Mouse (Mus musculus) embryonic facial prominence, embryonic 14.5 days (tissue): ENCODE data around the gene Gm20388. TPM values are rescaled to one million over a fixed set of nuclear protein-coding genes. Genes with fewer than 3 reads are reported as not detected.

Experiments
- ATAC-seq: fragments of 200-750 bp; cut with Nextera tagmentation; 2 replicates; pipeline ENCODE4 v1.8.0; 2017; ENCODE audit warnings: low read depth, moderate number of reproducible peaks, moderate TSS enrichment
- DNase-seq: peaks from one replicate; pipeline ENCODE4 v3.0.0-alpha.2; 2015; ENCODE audit warnings: low spot score
- H3K27ac ChIP-seq: fragments of 300-500 bp; sonication (generic); replicated peaks from 2 replicates; pipeline ENCODE4 v1.5.1; 2014; ENCODE audit warnings: low read depth, mild to moderate bottlenecking, low read length, moderate library complexity
- H3K27me3 ChIP-seq: fragments of 300-500 bp; sonication (generic); replicated peaks from 2 replicates; pipeline ENCODE4 v1.6.1; 2014; ENCODE audit warnings: low read length; ENCODE audit not compliant: control insufficient read depth, insufficient read depth
- H3K36me3 ChIP-seq: fragments of 300-500 bp; sonication (generic); 2 replicates; pipeline ENCODE4 v1.6.1; 2014; ENCODE audit warnings: low read length, mixed read lengths; ENCODE audit not compliant: control insufficient read depth, insufficient read depth
- H3K4me1 ChIP-seq: fragments of 300-500 bp; sonication (generic); 2 replicates; pipeline ENCODE4 v1.6.1; 2014; ENCODE audit warnings: antibody characterized with exemption, low read length; ENCODE audit not compliant: control insufficient read depth, insufficient read depth
- H3K4me2 ChIP-seq: fragments of 300-500 bp; sonication (generic); 2 replicates; pipeline ENCODE4 v1.6.1; 2014; ENCODE audit warnings: low read depth, mild to moderate bottlenecking, low read length, moderate library complexity, mixed read lengths
- H3K4me3 ChIP-seq: fragments of 300-500 bp; sonication (generic); 2 replicates; pipeline ENCODE4 v1.5.1; 2014; ENCODE audit warnings: low read depth, mild to moderate bottlenecking, low read length
- H3K9ac ChIP-seq: fragments of 300-500 bp; sonication (generic); 2 replicates; pipeline ENCODE4 v1.6.1; 2014; ENCODE audit warnings: low read depth, mild to moderate bottlenecking, low read length, moderate library complexity, mixed read lengths
- H3K9me3 ChIP-seq: fragments of 300-500 bp; sonication (generic); 2 replicates; pipeline ENCODE4 v1.6.1; 2016; ENCODE audit warnings: low read length; ENCODE audit not compliant: control insufficient read depth
- WGBS: fragments of 180-500 bp; shearing (Covaris S2); extraction: QIAGEN DNeasy Blood & Tissue Kit; methylation state at CpG from one replicate; pipeline ENCODE4 v1.1.7; 2014; 5-methylcytosine and 5-hydroxymethylcytosine counted together
- polyA plus RNA-seq: library from polyadenylated mRNA; unstranded; fragments of >200 nt; fragmentation: Nextera tagmentation; extraction: Ambion mirVana; gene quantifications from 2 replicates; pipeline ENCODE4 v1.2.1, GENCODE M21; 2014

The Gm20388 gene
- polyA plus RNA-seq, 1 experiment from 2014 or later = not detected

DNA sequence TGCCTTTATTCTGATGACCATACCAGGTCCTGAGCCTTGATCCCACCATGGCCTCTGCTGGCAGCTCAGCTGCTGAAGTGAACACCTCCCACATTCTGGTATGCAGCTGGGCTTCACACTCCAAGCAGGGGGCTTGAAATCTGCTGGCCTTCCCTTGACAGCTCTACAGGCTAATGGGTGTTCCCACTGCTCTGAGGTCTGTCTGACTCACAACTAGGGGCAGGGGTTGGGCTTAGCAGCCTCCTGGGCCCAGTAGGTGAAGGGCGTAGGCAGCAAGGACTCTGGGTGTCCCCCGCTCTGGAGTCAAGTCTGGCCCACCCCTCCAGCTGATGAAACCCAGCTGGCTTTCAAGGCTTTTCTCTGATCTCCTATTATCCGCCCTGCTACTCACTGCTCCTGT, 1550.6 kb downstream of the Gm20388 start:
- DNase-seq = no peak
- ATAC-seq = no peak
- Histone ChIP-seq H3K27me3 (no peaks in the 10 kb centered on the region), H3K4me2 (no peak overlapping the region), H3K4me1 (peaks cover 6% of the 10 kb centered on the region; the same call in 1 of the 2 replicates), H3K9me3 (no peaks in the 10 kb centered on the region), H3K36me3 (no peaks in the 10 kb centered on the region), H3K4me3 (no peak overlapping the region), H3K27ac (no peak overlapping the region), H3K9ac (no peak overlapping the region)
- 63% methylated on average over 3 of the region's 3 CpGs for WGBS

DNA sequence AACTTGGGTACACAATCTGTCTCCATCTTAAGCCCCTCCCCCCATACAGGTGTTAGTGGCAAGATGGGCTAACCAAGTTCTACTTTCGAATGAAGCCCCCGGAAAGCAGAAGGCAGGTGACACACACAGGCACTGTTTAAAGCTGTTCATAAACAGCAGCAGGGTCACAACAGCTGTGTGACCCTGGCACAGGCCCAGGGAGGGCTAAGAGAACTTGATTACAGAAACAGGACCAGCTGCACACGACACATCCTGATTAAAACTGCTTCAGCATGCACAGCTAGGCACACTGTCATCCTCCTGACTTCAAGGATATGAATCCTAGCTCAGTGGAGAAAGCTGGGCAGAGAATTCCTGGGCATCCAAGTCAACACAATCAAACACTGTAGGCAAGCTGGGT, 1551.5 kb downstream of the Gm20388 start:
- Histone ChIP-seq H3K4me3 (no peak overlapping the region), H3K9me3 (no peaks in the 10 kb centered on the region), H3K27me3 (no peaks in the 10 kb centered on the region), H3K27ac (no peak overlapping the region), H3K9ac (no peak overlapping the region), H3K36me3 (no peaks in the 10 kb centered on the region), H3K4me1 (peaks cover 6% of the 10 kb centered on the region; the same call in 1 of the 2 replicates), H3K4me2 (no peak overlapping the region)
- ATAC-seq (no peak), DNase-seq (no peak)
- WGBS = 64% methylated on average over 3 of the region's 3 CpGs

DNA sequence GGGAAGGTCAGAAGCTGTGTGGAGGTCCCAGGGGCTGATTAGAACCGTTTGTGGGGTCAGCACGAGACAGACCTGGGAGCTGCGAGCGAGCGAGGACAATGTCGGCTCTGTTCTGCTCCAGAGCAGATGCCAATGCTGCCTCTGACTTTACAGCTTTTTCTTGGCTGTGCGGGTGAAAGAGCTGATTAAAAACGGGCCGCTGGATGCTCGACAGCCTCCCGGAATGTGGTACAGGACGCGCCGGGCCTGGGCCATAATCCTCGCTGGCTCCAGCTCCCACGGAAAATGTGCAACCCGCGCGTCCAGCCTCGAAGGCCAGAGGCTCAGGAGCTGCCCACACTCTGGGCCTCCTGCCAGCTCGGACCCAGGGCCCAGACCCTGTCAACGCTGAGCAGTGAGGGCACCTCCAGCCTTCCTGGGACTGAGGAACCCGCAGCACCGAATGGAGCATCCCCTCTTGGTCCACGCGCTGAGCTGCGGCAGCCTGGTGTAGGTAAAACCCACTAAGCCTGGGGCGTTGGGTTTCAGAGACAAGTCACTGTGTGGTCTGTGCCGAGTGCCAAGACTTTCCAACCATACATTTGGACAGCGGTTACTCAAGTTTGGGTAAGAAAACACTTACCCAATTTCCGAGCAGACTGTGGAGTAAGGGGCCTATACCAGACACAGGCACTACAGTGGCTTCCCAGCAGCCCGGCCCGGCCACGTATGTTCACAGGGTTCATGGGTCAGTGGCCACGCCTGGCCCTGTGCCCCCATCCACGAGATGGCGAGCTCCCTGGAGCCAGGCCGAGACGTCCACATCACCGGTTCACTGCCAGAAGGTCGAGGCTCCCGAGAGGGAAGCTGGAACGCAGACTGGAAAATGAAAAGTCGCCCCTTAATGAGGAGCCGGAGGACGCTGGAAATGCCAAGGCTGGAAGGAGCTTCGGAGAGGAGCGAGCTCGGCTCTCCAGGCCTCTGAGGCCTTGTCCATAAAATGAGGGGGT, 1557.7 kb downstream of the Gm20388 start:
- DNase-seq (peak; percentile 91), ATAC-seq (peak; percentile 87)
- 0 out of 2 replicates have a peak overlapping the region, but pooled peaks have one; percentile 14 for H3K9ac ChIP-seq
- H3K9me3 ChIP-seq = no peaks in the 10 kb centered on the region
- no peaks in the 10 kb centered on the region for H3K27me3 ChIP-seq
- H3K4me2 ChIP-seq = peak overlapping the region; percentile 6
- H3K27ac ChIP-seq = peak overlapping the region; percentile 91
- WGBS = 48% methylated on average over 49 of the region's 49 CpGs
- H3K4me3 ChIP-seq = no peak overlapping the region
- H3K36me3 ChIP-seq = no peaks in the 10 kb centered on the region
- H3K4me1 ChIP-seq = peaks cover 26% of the 10 kb centered on the region

DNA sequence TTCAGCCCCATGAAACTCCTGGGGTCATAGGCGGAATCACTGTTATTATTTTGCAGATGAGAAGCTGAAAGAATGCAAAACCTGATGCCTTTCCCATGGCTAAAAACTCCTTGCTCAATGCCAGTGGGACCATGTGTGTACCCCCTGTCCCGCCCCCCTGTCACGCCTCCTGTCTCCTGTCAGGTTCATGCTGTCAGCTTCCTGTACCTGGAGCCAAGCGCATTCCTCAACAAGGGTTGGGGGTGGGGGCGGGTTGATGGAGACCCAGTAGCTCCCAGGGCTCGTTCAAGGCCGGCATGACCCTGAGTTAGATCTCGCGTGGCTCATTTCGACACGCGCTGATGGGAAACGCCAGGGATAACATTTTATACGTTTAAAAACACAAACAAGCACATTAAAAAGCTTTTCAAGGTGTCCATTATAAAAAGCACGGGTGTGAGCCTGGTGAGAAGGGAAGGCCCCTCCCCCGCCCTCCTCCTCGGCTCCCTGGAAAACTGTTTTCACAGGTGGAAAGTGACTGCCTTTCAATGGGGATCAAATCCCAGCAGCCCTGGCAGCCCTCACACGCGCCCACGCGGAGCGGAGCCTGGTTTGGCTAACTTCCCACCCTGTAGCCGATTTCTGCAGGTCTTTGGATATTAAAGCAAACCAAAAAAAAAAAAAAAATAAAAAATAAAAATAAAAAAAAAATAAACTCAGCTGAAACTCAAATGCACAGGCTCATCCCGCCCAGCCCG, 1563.7 kb downstream of the Gm20388 start:
- H3K9me3 ChIP-seq = no peaks in the 10 kb centered on the region

DNA sequence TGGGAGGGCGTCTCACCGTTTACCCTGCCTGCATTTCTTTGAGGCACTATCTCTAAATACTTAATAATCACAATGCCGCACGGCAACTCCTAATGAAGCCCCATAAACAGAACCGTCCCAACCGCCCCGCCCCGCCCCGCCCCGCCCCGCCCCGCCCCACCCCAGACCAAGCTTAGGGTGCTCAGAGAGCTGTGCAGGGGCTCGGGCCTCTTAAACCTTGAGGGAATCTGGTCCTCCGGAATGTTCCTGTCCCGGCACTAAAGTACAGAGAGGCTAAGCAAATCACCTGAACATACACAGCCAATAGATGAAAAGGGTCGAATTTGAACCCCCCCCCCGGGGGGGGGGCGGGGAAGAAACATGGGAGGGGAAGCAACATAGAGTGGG, 1564.2 kb downstream of the Gm20388 start:
- Histone ChIP-seq H3K9me3 (no peaks in the 10 kb centered on the region), H3K4me1 (peaks cover 33% of the 10 kb centered on the region), H3K4me2 (peak overlapping the region; percentile 42), H3K27ac (no peak overlapping the region), H3K27me3 (no peaks in the 10 kb centered on the region), H3K36me3 (no peaks in the 10 kb centered on the region), H3K9ac (0 out of 2 replicates have a peak overlapping the region, but pooled peaks have one; percentile 16), H3K4me3 (peak overlapping the region; percentile 5; the same call in 1 of the 2 replicates)
- DNase-seq = no peak
- 3% methylated on average over 15 of the region's 18 CpGs for WGBS
- ATAC-seq = 0 out of 2 replicates have a peak, but pooled peaks have one; percentile 42

More for the DNA sequence above, 1563.7 kb downstream of the Gm20388 start:
- 11% methylated on average over 25 of the region's 25 CpGs for WGBS
- ATAC-seq (0 out of 2 replicates have a peak, but pooled peaks have one; percentile 69), DNase-seq (peak; percentile 56)
- no peaks in the 10 kb centered on the region for H3K27me3 ChIP-seq
- H3K27ac ChIP-seq = no peak overlapping the region; the same call in 1 of the 2 replicates
- no peaks in the 10 kb centered on the region for H3K36me3 ChIP-seq
- H3K4me3 ChIP-seq = no peak overlapping the region; the same call in 1 of the 2 replicates
- peaks cover 29% of the 10 kb centered on the region for H3K4me1 ChIP-seq
- peak overlapping the region; percentile 42 for H3K4me2 ChIP-seq
- no peak overlapping the region for H3K9ac ChIP-seq

DNA sequence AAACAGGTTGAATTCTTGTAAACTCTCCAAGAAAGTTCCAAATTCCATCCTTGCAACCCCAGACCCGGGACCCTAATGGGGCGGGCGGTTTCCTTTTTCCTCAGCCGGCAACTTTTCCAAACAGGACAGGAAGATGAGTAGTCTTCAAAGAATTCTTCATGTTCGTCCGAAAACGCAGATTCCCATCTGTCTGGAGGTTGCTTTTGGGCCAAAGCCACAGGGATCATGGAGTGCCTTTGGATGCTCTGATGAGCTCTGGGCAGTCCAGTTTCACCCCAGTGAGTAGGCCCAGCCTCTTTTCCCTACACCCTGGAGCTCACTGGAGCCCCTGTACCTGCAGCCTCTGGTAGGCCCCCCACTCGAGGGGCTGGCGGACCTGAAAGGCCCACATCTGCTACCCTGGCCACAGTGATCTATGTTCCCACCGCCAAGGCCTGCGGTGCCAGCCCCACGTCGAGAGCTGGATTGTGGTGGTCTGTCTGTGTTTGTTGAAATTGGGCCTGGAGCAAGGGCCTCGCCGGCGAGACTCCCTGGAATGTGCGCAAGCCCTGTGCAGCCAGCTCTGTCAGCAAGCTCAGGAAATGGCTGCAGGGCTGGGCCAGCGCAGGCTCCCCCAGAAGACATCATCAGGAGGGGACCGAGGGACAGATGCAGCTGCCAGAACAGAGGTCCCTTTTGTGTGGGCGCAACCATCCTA, 1567.4 kb downstream of the Gm20388 start:
- Histone ChIP-seq H3K4me2 (no peak overlapping the region), H3K27me3 (no peaks in the 10 kb centered on the region), H3K27ac (peak overlapping the region; percentile 59), H3K4me3 (no peak overlapping the region), H3K9me3 (no peaks in the 10 kb centered on the region), H3K9ac (no peak overlapping the region), H3K4me1 (peaks cover 49% of the 10 kb centered on the region), H3K36me3 (no peaks in the 10 kb centered on the region)
- no peak for ATAC-seq
- no peak for DNase-seq
- 33% methylated on average over 20 of the region's 20 CpGs for WGBS

DNA sequence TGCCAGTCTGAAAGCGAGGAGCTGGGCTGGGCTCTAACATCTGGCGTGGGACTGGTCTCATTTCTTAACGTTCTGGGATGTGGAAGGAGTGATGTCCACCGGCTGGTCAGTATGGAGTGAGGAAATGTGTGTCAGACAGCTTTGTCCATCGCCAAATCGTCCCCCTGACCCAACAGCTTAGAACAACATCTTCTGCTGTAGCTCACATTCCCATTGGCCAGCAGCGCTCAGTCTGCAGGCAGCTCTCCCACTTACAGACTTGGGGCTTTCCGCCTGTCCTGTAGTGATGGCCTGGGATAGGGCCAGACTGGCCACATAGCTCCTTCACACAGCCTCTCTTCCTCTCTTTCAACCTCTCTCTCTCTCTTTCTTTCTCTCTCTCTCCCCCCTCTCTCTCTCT, 1568.5 kb downstream of the Gm20388 start:
- H3K9ac ChIP-seq = no peak overlapping the region
- peaks cover 44% of the 10 kb centered on the region for H3K4me1 ChIP-seq
- ATAC-seq (no peak), DNase-seq (no peak)
- no peak overlapping the region for H3K4me2 ChIP-seq
- WGBS = 80% methylated on average over 8 of the region's 8 CpGs
- H3K27ac ChIP-seq = peak overlapping the region; percentile 59; the same call in 1 of the 2 replicates
- H3K4me3 ChIP-seq = no peak overlapping the region
- no peaks in the 10 kb centered on the region for H3K9me3 ChIP-seq
- H3K36me3 ChIP-seq = no peaks in the 10 kb centered on the region
- H3K27me3 ChIP-seq = no peaks in the 10 kb centered on the region
